Mouse (Mus musculus) limb, embryonic 11.5 days (tissue): Measurements from ENCODE around the gene Gal3st3. TPM values are rescaled to one million over a fixed set of nuclear protein-coding genes. Genes with fewer than 3 reads are reported as not detected.
A peak's percentile ranks its signal among the peaks of the same experiment; 100 is the strongest.

Experiments
- ATAC-seq: fragments of 200-750 bp; cut with Nextera tagmentation; 2 replicates; pipeline ENCODE4 v1.8.0; 2017; ENCODE audit warnings: low read depth; ENCODE audit not compliant: insufficient number of reproducible peaks, low FRiP score, low TSS enrichment
- DNase-seq: peaks from one replicate; pipeline ENCODE4 v3.0.0-alpha.2; 2015; ENCODE audit warnings: low spot score
- H3K27ac ChIP-seq: fragments of 300-500 bp; sonication (generic); replicated peaks from 2 replicates; pipeline ENCODE4 v1.5.1; 2014; ENCODE audit warnings: low read depth, mild to moderate bottlenecking, low read length
- H3K27me3 ChIP-seq: fragments of 300-500 bp; sonication (generic); 2 replicates; pipeline ENCODE4 v1.6.1; 2014; ENCODE audit warnings: mild to moderate bottlenecking, low read length, mixed read lengths; ENCODE audit not compliant: control insufficient read depth, insufficient read depth
- H3K36me3 ChIP-seq: fragments of 300-500 bp; sonication (generic); 2 replicates; pipeline ENCODE4 v1.6.1; 2014; ENCODE audit warnings: mild to moderate bottlenecking, low read length, moderate library complexity, mixed read lengths; ENCODE audit not compliant: control insufficient read depth, insufficient read depth
- H3K4me1 ChIP-seq: fragments of 300-500 bp; sonication (generic); 2 replicates; pipeline ENCODE4 v1.6.1; 2014; ENCODE audit warnings: low read length, mixed read lengths; ENCODE audit not compliant: control insufficient read depth, insufficient read depth
- H3K4me2 ChIP-seq: fragments of 300-500 bp; sonication (generic); 2 replicates; pipeline ENCODE4 v1.6.1; 2014; ENCODE audit warnings: low read depth, mild to moderate bottlenecking, moderate library complexity; ENCODE audit not compliant: severe bottlenecking
- H3K4me3 ChIP-seq: fragments of 300-500 bp; sonication (generic); 2 replicates; pipeline ENCODE4 v1.5.1; 2014; ENCODE audit warnings: low read depth, low read length
- H3K9ac ChIP-seq: fragments of 300-500 bp; sonication (generic); 2 replicates; pipeline ENCODE4 v1.6.1; 2014; ENCODE audit warnings: mild to moderate bottlenecking, low read length
- H3K9me3 ChIP-seq: fragments of 300-500 bp; sonication (generic); 2 replicates; pipeline ENCODE4 v1.6.1; 2016; ENCODE audit warnings: low read length; ENCODE audit not compliant: control insufficient read depth
- WGBS: fragments of 180-500 bp; shearing (Covaris S2); extraction: QIAGEN DNeasy Blood & Tissue Kit; methylation state at CpG from one replicate; pipeline ENCODE4 v1.1.7; 2014; 5-methylcytosine and 5-hydroxymethylcytosine counted together
- polyA plus RNA-seq: library from polyadenylated mRNA; unstranded; fragments of >200 nt; fragmentation: Nextera tagmentation; extraction: Ambion mirVana; gene quantifications from 2 replicates; pipeline ENCODE4 v1.2.1, GENCODE M21; 2014

The Gal3st3 gene
- 8.6 and 8.8 TPM in 2 replicates for polyA plus RNA-seq

DNA sequence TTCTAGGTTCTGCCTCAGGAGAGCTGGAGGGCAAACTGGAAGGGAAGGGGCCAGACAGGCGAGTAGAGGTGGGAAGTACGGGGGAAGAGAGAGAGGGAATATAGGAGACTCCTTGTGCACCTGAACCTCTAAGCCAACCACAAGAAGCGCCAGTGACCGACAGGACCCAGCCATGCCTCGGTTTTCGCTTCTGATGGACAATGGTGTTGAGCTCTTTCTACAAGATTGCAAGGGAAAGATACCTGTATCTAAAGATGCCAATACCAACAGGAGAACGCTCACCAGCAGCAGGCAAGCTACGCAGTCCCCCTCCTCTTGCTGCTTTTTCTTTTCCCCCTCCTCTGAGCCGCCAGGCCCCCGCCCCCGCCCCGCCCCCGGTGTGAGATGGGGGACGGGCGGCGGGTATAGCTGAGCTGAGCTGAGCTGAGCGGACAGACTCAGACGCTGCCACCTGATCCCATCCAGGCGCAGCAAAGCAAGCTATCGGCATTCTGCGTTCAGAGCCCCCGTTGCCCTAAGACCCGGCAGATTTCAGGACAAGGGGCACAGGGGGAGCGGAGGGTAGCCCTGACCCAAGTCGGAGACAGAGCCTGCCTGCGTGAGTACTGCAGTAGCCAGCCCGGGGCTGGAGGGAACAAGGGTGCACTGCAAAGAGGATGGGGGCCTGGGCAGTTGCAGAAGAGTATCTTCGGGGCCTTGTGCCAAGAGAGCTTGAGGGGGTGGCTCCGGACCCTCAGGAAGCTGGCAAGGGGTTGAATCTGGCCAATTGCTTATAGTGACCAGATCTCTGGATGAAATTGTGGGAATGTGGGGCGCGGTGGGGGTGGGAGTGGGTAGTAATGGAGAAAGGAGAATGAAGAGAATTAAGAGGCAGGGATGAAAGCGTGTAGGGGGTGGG is at the start of gene Gal3st3:
Gal3st3 (plus strand) TSS at position 429 of the 898 bp plus-strand sequence.
- Histone ChIP-seq H3K9ac (peak within 1 kb of the TSS; percentile 53), H3K27me3 (no peaks in the 10 kb centered on the region), H3K36me3 (peaks cover under 1% of the 10 kb centered on the region; the same call in 1 of the 2 replicates), H3K27ac (no peak within 1 kb of the TSS), H3K4me1 (peaks cover 11% of the 10 kb centered on the region), H3K9me3 (no peaks in the 10 kb centered on the region), H3K4me3 (peak within 1 kb of the TSS; percentile 31), H3K4me2 (peak within 1 kb of the TSS; percentile 49)
- ATAC-seq = peak; percentile 41; the same call in 1 of the 2 replicates
- 7% methylated on average over 31 of the region's 32 CpGs for WGBS
- DNase-seq = peak; percentile 72

DNA sequence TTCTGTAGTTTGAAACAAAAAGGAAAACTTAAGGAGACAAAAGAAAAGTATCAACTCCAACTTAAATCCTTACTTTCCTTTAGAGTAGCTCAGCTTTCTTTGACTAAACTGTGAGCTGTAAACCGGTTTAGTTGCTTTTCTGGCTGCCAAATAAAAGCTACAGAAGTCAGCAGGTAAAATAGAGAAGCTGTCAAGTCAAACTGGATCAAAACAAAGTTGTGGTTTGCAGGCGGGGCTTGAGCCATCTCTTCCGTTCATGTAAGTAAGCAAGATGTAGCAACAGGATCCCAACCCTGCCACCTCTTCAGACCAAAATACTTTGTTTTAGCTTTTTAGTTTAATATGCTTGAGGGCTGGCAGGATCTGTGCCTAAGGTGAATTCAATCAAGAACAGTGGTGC is 41.0 kb upstream of the Gal3st3 start:
- Histone ChIP-seq H3K27ac (no peak overlapping the region), H3K4me1 (no peaks in the 10 kb centered on the region), H3K4me3 (no peak overlapping the region), H3K36me3 (no peaks in the 10 kb centered on the region; the same call in 1 of the 2 replicates), H3K9ac (no peak overlapping the region), H3K9me3 (no peaks in the 10 kb centered on the region), H3K27me3 (no peaks in the 10 kb centered on the region), H3K4me2 (no peak overlapping the region)
- DNase-seq (no peak), ATAC-seq (no peak)
- WGBS = 49% methylated on average over 3 of the region's 3 CpGs

DNA sequence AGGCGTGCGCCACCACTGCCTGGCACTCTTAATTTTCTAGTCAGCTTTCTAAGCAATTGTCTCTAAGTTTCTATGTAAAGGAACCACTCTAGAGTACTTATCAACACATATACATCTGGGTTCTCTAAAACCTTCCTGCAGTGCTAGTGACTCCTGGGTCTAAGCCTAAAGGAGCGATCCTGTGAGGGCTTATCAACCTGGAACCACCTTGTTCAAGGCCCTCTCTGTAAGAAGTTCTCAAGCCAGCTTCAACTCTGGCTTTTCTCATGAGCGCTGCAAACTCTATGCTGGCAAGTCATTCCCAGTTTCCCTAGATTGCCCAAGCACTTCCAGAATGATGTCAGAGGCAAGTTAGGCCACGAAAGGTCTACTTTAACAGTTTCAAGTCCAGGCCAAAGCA is 31.1 kb upstream of the Gal3st3 start:
- DNase-seq (no peak), ATAC-seq (no peak)
- Histone ChIP-seq H3K27ac (no peak overlapping the region), H3K36me3 (no peaks in the 10 kb centered on the region), H3K4me2 (no peak overlapping the region), H3K9ac (no peak overlapping the region), H3K9me3 (no peaks in the 10 kb centered on the region), H3K4me1 (peaks cover 9% of the 10 kb centered on the region), H3K27me3 (no peaks in the 10 kb centered on the region), H3K4me3 (no peak overlapping the region)
- 92% methylated on average over 5 of the region's 5 CpGs for whole genome bisulfite sequencing

DNA sequence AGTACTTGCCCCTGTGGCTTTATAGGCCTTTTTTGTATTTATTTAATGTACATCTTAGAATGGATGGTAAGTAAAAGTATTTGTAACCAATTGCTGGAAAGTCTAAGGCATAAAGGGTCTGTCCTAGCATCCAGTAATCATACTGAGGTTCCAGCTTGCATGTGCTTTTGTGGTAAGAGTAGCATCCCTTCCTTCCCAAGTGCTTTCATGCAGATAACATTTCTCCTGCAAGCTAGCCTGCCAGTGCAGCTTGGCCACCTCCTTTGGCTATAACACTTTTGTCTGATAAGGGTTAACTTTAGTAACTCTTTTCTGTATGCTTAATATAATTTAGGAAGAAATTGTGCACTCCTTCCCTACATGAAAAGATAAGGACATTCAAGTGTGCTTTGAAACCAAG is 30.1 kb upstream of the Gal3st3 start:
- Histone ChIP-seq H3K4me3 (no peak overlapping the region), H3K36me3 (no peaks in the 10 kb centered on the region), H3K9me3 (no peaks in the 10 kb centered on the region), H3K4me2 (no peak overlapping the region), H3K27ac (no peak overlapping the region), H3K9ac (no peak overlapping the region), H3K4me1 (peaks cover 11% of the 10 kb centered on the region), H3K27me3 (no peaks in the 10 kb centered on the region)
- DNase-seq (no peak), ATAC-seq (no peak)

DNA sequence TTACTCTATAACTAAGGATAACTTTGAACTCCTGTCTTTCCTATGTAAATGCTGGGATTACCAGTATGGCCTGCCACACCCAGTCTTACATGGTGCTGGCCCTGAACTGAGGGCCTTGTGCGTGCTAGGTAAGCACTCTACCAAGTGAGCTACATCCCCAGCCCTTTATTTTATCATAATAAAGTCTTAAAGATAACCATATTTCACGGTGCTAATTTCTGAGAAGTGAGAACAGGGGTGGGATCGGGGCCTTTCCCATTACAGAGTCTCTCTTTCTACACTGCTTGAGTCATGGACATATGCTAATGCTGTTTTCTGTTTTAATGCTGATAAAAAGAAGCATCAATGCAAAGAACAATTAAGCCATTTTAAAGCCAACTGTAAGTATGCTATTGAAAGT is 29.3 kb upstream of the Gal3st3 start:
- Histone ChIP-seq H3K9ac (no peak overlapping the region), H3K4me3 (no peak overlapping the region), H3K36me3 (peaks cover 2% of the 10 kb centered on the region; the same call in 1 of the 2 replicates), H3K4me2 (no peak overlapping the region), H3K27ac (no peak overlapping the region), H3K9me3 (no peaks in the 10 kb centered on the region), H3K27me3 (no peaks in the 10 kb centered on the region), H3K4me1 (peaks cover 12% of the 10 kb centered on the region)
- DNase-seq = no peak
- no peak for ATAC-seq
- 86% methylated on average over 3 of the region's 3 CpGs for WGBS

DNA sequence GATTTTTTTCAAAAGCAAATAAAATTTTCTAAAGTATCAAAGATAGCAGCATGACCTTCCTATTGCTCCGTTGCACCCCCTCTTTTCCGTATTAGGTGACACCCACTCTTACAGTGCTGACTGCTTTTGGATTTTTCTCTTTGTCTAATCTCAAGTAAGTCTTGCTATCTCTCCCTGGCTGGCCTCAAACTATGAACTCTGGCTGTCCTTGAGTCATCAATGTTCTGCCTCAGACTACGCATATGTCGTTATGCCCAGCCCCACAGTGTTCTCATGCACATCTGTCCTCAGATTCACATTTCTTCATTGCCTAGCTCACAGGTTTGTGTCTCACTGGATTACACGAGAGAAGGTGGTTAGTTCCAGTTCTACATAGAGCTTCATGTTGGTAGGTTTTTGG is 28.7 kb upstream of the Gal3st3 start:
- Histone ChIP-seq H3K9me3 (no peaks in the 10 kb centered on the region), H3K4me1 (peaks cover 14% of the 10 kb centered on the region), H3K27me3 (no peaks in the 10 kb centered on the region), H3K4me2 (no peak overlapping the region), H3K4me3 (no peak overlapping the region), H3K36me3 (peaks cover 4% of the 10 kb centered on the region; the same call in 1 of the 2 replicates), H3K27ac (no peak overlapping the region), H3K9ac (no peak overlapping the region)
- DNase-seq (no peak), ATAC-seq (no peak)
- WGBS = 89% methylated on average over 5 of the region's 5 CpGs

DNA sequence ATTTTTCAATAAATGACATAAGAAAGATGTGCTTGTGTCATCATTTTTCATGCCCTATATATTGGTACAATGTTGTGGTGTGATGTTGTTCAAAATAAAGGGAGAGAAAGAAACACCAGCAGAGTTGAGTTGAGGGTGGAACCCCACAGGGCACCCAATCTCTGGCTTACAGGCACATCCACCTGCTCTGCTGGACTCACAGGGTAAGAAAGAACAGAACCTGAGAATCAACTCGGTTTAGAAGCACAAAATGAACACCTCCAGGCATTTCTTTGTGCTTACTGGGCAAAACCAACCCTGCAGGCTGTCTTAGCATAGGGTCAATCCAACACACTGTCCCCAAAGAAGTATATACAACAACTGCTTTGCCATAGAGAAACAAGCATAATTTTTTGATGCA is 26.7 kb upstream of the Gal3st3 start:
- DNase-seq = no peak

DNA sequence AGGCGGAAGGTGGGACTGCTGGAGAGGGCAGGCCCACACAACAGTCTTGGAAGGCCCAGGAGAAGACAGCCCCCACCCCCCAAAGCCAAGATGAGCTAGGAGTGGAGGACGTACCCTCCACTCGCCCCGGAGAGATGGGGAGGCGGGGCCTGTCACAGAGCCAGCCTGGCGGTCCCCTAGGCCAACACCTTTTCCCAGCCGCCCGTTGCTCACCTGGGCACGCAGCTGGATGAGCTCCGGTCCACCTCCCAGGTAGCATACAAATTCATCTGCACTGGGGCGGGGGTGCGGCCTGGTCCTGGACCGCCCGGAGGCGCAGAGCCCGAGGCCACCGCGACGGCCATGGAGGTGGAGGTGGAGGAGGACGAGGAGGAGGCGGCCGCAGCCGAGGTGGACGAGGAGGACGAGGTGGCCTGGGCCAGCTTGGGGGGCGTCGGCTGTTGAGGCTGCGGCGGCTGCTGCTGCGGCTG is 25.8 kb upstream of the Gal3st3 start:
- H3K4me1 ChIP-seq = peaks cover 14% of the 10 kb centered on the region

More for the DNA sequence above, 26.7 kb upstream of the Gal3st3 start:
- H3K4me2 ChIP-seq = peak overlapping the region; percentile 88
- peaks cover 11% of the 10 kb centered on the region for H3K36me3 ChIP-seq
- no peak overlapping the region for H3K27ac ChIP-seq
- H3K4me1 ChIP-seq = peaks cover 14% of the 10 kb centered on the region
- peak overlapping the region; percentile 85 for H3K4me3 ChIP-seq
- no peaks in the 10 kb centered on the region for H3K9me3 ChIP-seq
- H3K9ac ChIP-seq = no peak overlapping the region
- no peaks in the 10 kb centered on the region for H3K27me3 ChIP-seq
- WGBS = 68% methylated on average over 1 of the region's 1 CpGs
- ATAC-seq = no peak

More for the DNA sequence above, 25.8 kb upstream of the Gal3st3 start:
- DNase-seq (peak; percentile 67), ATAC-seq (peak; percentile 63)
- Histone ChIP-seq H3K27me3 (no peaks in the 10 kb centered on the region), H3K4me2 (peak overlapping the region; percentile 88), H3K36me3 (peaks cover 13% of the 10 kb centered on the region), H3K27ac (peak overlapping the region; percentile 85; the same call in 1 of the 2 replicates), H3K9me3 (no peaks in the 10 kb centered on the region), H3K4me3 (peak overlapping the region; percentile 85), H3K9ac (peak overlapping the region; percentile 89)
- WGBS = 0% methylated on average over 20 of the region's 30 CpGs
